Mouse (Mus musculus) hindbrain, embryonic 11.5 days (tissue): Measurements from ENCODE around the gene Sipa1l3. TPM values are rescaled to one million over a fixed set of nuclear protein-coding genes. Genes with fewer than 3 reads are reported as not detected.

Experiments used
- ATAC-seq: fragments of 200-750 bp; cut with Nextera tagmentation; 2 replicates; pipeline ENCODE4 v1.8.0; 2017; ENCODE audit warnings: mild to moderate bottlenecking, moderate TSS enrichment, moderate library complexity; ENCODE audit not compliant: low FRiP score
- DNase-seq: peaks from one replicate; pipeline ENCODE4 v3.0.0-alpha.2; 2015; ENCODE audit warnings: low spot score
- H3K27ac ChIP-seq: fragments of 300-500 bp; sonication (generic); 2 replicates; pipeline ENCODE4 v1.5.1; 2014; ENCODE audit warnings: mild to moderate bottlenecking, low read depth, low read length
- H3K27me3 ChIP-seq: fragments of 300-500 bp; sonication (generic); 2 replicates; pipeline ENCODE4 v1.6.1; 2014; ENCODE audit warnings: mild to moderate bottlenecking, low read length, moderate library complexity, mixed read lengths; ENCODE audit not compliant: control insufficient read depth, insufficient read depth
- H3K36me3 ChIP-seq: fragments of 300-500 bp; sonication (generic); 2 replicates; pipeline ENCODE4 v1.6.1; 2014; ENCODE audit warnings: mild to moderate bottlenecking, low read length, moderate library complexity, mixed read lengths; ENCODE audit not compliant: control insufficient read depth, insufficient read depth
- H3K4me1 ChIP-seq: fragments of 300-500 bp; sonication (generic); replicated peaks from 2 replicates; pipeline ENCODE4 v1.6.1; 2014; ENCODE audit warnings: low read length, mixed read lengths; ENCODE audit not compliant: control insufficient read depth, insufficient read depth
- H3K4me2 ChIP-seq: fragments of 300-500 bp; sonication (generic); replicated peaks from 2 replicates; pipeline ENCODE4 v1.6.1; 2014; ENCODE audit warnings: mild to moderate bottlenecking, low read depth, low read length
- H3K4me3 ChIP-seq: fragments of 300-500 bp; sonication (generic); 2 replicates; pipeline ENCODE4 v1.5.1; 2014; ENCODE audit warnings: low read depth, low read length
- H3K9ac ChIP-seq: fragments of 300-500 bp; sonication (generic); 2 replicates; pipeline ENCODE4 v1.6.1; 2014; ENCODE audit warnings: low read depth, low read length
- H3K9me3 ChIP-seq: fragments of 300-500 bp; sonication (generic); 2 replicates; pipeline ENCODE4 v1.6.1; 2016; ENCODE audit warnings: low read length; ENCODE audit not compliant: control insufficient read depth
- WGBS: fragments of 180-500 bp; shearing (Covaris S2); extraction: QIAGEN DNeasy Blood & Tissue Kit; methylation state at CpG from one replicate; pipeline ENCODE4 v1.1.7; 2014; 5-methylcytosine and 5-hydroxymethylcytosine counted together
- polyA plus RNA-seq: library from polyadenylated mRNA; unstranded; fragments of >200 nt; fragmentation: Nextera tagmentation; extraction: Ambion mirVana; gene quantifications from 2 replicates; pipeline ENCODE4 v1.2.1, GENCODE M21; 2014

Sipa1l3 gene
- polyA plus RNA-seq, 1 experiment from 2014 or later: 11.2 TPM

- Histone ChIP-seq H3K4me1 (no peaks in the 10 kb centered on the region), H3K9ac (0 out of 2 replicates have a peak overlapping the region, but pooled peaks have one; percentile 25), H3K27ac (no peak overlapping the region), H3K9me3 (no peaks in the 10 kb centered on the region), H3K36me3 (no peaks in the 10 kb centered on the region), H3K4me3 (no peak overlapping the region; the same call in 1 of the 2 replicates), H3K27me3 (no peaks in the 10 kb centered on the region), H3K4me2 (no peak overlapping the region)
- DNase-seq (no peak), ATAC-seq (no peak)
- 87% methylated on average over 16 of the region's 16 CpGs for WGBS
Observed at GRCm38 (mm10) chr7:29480590-29481344, 37.7 kb downstream of the Sipa1l3 start.

DNA sequence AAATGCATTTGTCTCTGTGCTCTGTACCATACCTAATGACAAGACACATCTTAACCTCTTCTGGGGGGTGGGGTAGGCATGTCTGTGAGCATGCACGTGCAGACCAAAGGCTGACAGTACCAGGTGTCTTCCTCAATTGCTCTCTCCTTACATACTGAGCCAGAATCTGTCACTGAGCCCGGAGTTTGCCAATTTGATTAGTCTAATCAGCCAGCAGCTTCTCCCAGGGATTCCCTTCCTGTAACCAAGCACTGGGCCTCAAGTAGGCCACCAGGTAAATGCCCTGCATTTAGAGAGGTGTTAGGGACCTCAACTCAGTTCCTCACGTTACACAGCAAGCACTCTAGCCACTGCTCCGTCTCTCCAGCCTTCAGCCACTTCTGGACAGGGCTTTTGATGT lies 38.3 kb downstream of the Sipa1l3 start:
- ATAC-seq (no peak), DNase-seq (no peak)
- WGBS: 81% methylated on average over 4 of the region's 4 CpGs
- H3K27me3 ChIP-seq: no peaks in the 10 kb centered on the region
- H3K4me3 ChIP-seq: no peak overlapping the region; the same call in 1 of the 2 replicates
- H3K36me3 ChIP-seq: no peaks in the 10 kb centered on the region
- H3K4me2 ChIP-seq: no peak overlapping the region
- H3K9ac ChIP-seq: no peak overlapping the region
- no peak overlapping the region for H3K27ac ChIP-seq
- H3K4me1 ChIP-seq: no peaks in the 10 kb centered on the region
- H3K9me3 ChIP-seq: no peaks in the 10 kb centered on the region

- H3K27ac ChIP-seq: no peak overlapping the region
- H3K4me3 ChIP-seq: no peak overlapping the region
- H3K9me3 ChIP-seq: no peaks in the 10 kb centered on the region
- no peaks in the 10 kb centered on the region for H3K36me3 ChIP-seq
- WGBS: 90% methylated on average over 7 of the region's 7 CpGs
- no peaks in the 10 kb centered on the region for H3K27me3 ChIP-seq
- H3K4me1 ChIP-seq: no peaks in the 10 kb centered on the region
- no peak overlapping the region for H3K9ac ChIP-seq
- no peak overlapping the region for H3K4me2 ChIP-seq
- no peak for DNase-seq
- ATAC-seq: no peak
Observed at GRCm38 (mm10) chr7:29475005-29475404, 43.4 kb downstream of the Sipa1l3 start.

DNA sequence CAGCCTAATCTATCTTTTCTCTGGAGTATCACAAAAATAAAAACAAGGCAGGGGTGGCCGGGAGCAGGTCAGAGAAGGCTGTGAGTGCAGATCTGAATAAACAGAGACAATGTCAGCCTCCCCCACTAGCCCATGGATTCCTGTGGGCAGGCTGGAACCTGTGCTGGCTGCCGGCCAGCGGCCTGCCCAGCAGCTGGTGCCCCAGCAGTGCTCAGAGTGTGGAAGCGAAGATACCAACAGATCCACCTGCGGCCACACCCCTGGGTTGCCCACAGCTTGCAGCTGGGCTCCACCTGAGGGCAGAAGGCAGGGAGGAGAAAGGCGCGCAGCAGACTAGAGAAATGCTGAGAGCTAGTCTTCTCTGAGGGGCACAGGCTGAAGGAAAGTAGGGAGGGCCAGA lies 47.1 kb downstream of the Sipa1l3 start:
- Histone ChIP-seq H3K9ac (no peak overlapping the region), H3K36me3 (no peaks in the 10 kb centered on the region), H3K4me2 (no peak overlapping the region), H3K27ac (no peak overlapping the region), H3K27me3 (no peaks in the 10 kb centered on the region), H3K4me3 (no peak overlapping the region), H3K4me1 (no peaks in the 10 kb centered on the region), H3K9me3 (no peaks in the 10 kb centered on the region)
- WGBS: 62% methylated on average over 7 of the region's 7 CpGs
- DNase-seq (no peak), ATAC-seq (no peak)

- H3K4me1 ChIP-seq: no peaks in the 10 kb centered on the region
- H3K27me3 ChIP-seq: no peaks in the 10 kb centered on the region
- 75% methylated on average over 7 of the region's 7 CpGs for WGBS
- ATAC-seq: no peak
- no peaks in the 10 kb centered on the region for H3K36me3 ChIP-seq
- no peak overlapping the region for H3K9ac ChIP-seq
- no peak overlapping the region for H3K4me3 ChIP-seq
- H3K4me2 ChIP-seq: no peak overlapping the region
- H3K9me3 ChIP-seq: no peaks in the 10 kb centered on the region
- no peak for DNase-seq
- no peak overlapping the region for H3K27ac ChIP-seq
Observed at GRCm38 (mm10) chr7:29469602-29470344, 48.7 kb downstream of the Sipa1l3 start.

GRCm38 (mm10) chr7:29468593-29468992 lies 49.8 kb downstream of the Sipa1l3 start:
- WGBS: 92% methylated on average over 5 of the region's 5 CpGs
- H3K36me3 ChIP-seq: no peaks in the 10 kb centered on the region
- no peak overlapping the region for H3K4me3 ChIP-seq
- DNase-seq (no peak), ATAC-seq (no peak)
- H3K27ac ChIP-seq: no peak overlapping the region
- H3K4me1 ChIP-seq: no peaks in the 10 kb centered on the region
- H3K9me3 ChIP-seq: no peaks in the 10 kb centered on the region
- H3K9ac ChIP-seq: no peak overlapping the region
- H3K4me2 ChIP-seq: no peak overlapping the region
- no peaks in the 10 kb centered on the region for H3K27me3 ChIP-seq

GRCm38 (mm10) chr7:29466585-29466984 lies 51.9 kb downstream of the Sipa1l3 start:
- no peak overlapping the region for H3K27ac ChIP-seq
- no peak overlapping the region for H3K4me2 ChIP-seq
- H3K27me3 ChIP-seq: no peaks in the 10 kb centered on the region
- H3K9ac ChIP-seq: no peak overlapping the region
- no peaks in the 10 kb centered on the region for H3K9me3 ChIP-seq
- 72% methylated on average over 10 of the region's 10 CpGs for WGBS
- no peak for ATAC-seq
- no peak overlapping the region for H3K4me3 ChIP-seq
- H3K36me3 ChIP-seq: no peaks in the 10 kb centered on the region
- no peak for DNase-seq
- H3K4me1 ChIP-seq: no peaks in the 10 kb centered on the region

DNA sequence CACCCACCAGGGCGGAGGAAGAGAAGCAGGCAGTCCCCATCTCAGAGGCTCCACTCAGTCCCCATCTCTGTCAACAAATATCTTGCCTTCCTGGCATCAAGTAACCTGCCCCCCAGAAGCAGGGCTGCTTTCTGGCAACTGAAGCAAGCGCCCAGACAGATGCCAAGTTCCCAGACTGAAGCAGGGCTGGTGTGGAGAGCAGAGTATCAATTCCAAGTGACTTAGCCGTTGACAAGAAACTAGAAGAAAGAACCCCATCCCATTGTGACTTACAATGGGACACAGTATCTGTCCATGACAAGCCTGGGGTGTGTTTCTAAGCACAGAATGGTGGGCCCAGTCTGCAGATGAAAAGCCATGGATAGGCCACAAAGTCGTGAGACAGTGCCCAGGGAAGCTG lies 52.7 kb downstream of the Sipa1l3 start:
- DNase-seq (no peak), ATAC-seq (no peak)
- no peak overlapping the region for H3K27ac ChIP-seq
- H3K9me3 ChIP-seq: no peaks in the 10 kb centered on the region
- no peaks in the 10 kb centered on the region for H3K4me1 ChIP-seq
- 86% methylated on average over 4 of the region's 4 CpGs for WGBS
- no peak overlapping the region for H3K9ac ChIP-seq
- no peak overlapping the region for H3K4me2 ChIP-seq
- H3K27me3 ChIP-seq: no peaks in the 10 kb centered on the region
- H3K4me3 ChIP-seq: no peak overlapping the region
- H3K36me3 ChIP-seq: no peaks in the 10 kb centered on the region

- Histone ChIP-seq H3K4me1 (no peaks in the 10 kb centered on the region), H3K27me3 (no peaks in the 10 kb centered on the region), H3K4me3 (no peak overlapping the region), H3K9ac (no peak overlapping the region), H3K36me3 (no peaks in the 10 kb centered on the region), H3K9me3 (no peaks in the 10 kb centered on the region), H3K4me2 (no peak overlapping the region), H3K27ac (no peak overlapping the region)
- ATAC-seq (no peak), DNase-seq (no peak)
- WGBS: 85% methylated on average over 3 of the region's 3 CpGs
Observed at GRCm38 (mm10) chr7:29462820-29463219, 55.6 kb downstream of the Sipa1l3 start.
